Mouse (Mus musculus) gastrocnemius, adult 8-10 months (tissue): ENCODE results near the gene Anxa11. TPM values are rescaled to one million over a fixed set of nuclear protein-coding genes. Genes with fewer than 3 reads are reported as not detected.
A peak's percentile ranks its signal among the peaks of the same experiment; 100 is the strongest.
"Not testable (repeated sequence)": the region's sequence is repeated elsewhere in the genome, so short reads cannot be mapped to it uniquely, and the experiment has no call there.

ENCODE experiments used
- DNase-seq, 2 experiments: peaks; one replicate each; pipeline ENCODE4 v3.0.0; 2022; ENCODE audit warnings: low spot score in 2 of 2
- total RNA-seq, 4 experiments: library from RNA; stranded (reverse); gene quantifications; 2 replicates each; pipeline ENCODE4 v1.2.4; 2022

Gene Anxa11
- total RNA-seq, 4 experiments from 2014 or later = 92.4 to 119 (median 105) TPM

DNA sequence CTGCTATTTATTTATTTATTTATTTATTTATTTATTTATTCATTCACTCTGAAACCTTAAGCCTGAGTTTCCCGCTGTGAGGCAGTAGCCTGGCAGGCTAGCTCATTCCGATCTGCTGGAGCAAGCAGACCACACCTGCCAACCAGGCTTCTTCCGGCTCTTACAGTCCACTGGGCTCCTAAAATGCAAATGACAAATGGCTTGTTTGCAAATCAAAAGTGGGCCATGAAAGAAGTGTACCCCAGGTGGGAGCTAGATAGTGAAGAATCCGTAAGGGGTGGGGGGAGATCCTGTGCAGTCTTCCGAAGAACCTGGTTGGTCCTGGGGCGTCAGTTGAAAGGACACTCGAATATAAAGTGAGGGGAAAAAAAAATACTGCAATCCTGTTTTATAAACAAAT is 995 bp upstream of the Anxa11 start:
- DNase-seq = no peak

DNA sequence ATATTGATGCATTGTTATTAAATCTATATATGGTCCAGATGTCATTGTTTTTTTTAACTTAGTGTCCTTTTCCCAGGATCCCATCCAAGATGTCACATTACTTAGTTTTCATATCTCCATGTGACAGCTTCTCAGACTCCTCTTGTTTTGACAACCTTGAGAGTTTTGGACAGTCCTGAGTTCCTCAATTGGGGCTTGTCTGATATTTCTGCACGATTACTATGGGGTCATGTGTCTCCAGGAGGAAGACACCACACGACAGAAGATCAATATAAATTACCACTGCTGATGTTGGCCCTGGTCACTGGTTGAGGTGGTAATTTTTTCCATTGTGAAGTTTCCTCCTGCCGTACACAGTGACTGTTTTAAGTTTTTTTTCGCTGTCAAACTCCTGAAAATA is 377 bp upstream of the Anxa11 start:
- no peak for DNase-seq

DNA sequence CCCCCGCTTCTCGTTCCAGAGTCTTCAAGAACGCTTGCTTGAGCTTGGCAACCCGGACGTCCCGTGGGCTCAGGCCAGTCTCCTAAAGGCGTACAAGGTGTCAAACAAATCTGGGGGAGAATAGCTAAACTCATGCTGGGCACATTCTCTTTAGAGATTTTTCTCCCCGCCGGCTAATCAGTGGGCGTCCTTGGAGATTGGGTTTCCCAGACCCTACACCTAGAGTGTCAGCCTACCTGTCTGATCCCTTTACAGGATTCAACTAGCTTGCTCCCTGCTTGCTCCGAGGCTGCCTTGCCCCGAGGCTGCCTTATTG is 690 bp downstream of the Anxa11 start:
- DNase-seq = no peak

DNA sequence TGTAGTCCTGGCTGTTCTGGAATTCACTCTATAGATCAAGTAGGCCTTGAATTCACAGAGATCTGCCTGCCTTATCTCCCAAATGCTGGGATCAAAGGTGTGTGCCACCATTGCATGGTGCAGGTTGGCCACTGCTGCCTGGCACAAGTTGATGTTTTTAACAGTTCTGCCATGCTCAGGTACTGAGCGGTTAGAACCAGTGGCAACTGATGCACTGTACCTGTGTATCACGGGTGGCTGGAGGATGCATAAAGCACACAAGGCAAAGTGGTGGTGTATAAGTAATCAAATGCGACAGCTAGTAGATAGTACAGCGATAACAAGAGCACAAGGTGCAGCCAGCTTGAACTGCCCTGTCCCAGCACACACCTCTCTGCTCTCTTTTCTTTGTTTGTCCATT is 2.4 kb downstream of the Anxa11 start:
- no peak for DNase-seq

DNA sequence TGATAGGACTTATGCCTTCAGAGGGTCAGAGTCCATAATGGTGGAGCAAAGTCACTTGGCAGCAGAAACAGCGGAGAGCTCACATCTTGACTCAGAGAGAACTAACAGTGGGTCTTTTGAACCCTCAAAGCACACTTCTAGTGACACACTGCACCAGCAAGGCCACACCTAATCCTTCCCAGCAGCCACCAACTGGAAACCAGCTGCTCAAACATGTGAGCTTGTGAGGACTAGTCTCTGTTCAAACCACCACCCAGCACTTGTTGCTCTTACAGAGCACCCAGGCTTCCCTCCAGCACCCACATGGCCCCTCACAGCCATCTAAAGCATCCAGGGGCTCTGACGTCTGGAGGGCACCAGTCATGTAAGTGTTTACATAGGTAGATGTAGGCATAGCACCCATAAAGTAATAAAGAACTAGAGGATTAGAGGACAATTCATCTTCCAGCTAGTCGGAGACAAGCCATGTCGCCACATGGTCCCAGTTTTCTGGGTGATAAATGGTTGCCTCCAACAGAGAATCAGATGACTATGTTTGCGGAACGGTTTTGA is 4.0 kb downstream of the Anxa11 start:
- DNase-seq = no peak

DNA sequence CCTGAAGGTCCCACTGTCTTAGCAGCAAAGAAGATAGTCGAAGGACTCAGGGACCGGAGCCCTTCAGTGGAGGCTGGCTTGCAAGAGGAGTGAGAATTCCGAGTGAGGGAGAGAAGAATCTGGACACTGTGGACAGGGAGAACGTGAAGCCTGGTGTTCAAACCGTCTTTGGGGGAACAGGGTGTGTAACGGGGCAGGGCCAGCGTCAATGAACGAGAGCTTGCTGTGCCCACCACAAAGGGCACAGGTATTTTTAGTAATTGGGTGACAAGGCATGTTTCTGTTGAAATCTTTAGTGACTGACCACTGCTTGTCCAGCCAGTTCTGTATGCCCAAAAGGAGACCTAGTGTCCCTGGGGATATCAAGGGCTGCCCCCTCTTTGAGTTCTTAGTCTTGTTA is 4.6 kb downstream of the Anxa11 start:
- no peak for DNase-seq

DNA sequence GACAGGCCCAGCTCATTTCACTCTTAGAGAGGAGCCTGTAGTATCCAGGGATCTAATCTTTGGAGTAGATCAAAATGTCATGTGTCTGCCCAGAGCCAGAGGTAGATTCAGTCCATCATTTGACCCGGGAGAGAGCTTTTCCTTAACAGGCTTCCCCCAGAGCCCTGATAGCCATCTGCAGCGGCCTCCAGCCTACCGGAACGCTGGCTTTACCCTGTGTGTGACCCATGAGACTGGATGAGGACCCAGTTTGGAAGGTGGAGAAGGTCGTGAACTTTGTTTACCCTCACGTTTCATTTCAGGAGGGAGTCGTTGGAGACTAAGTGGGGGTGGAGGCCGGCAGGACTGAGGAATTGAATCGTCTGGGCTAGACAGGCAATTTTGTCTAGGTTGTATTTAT is 5.7 kb downstream of the Anxa11 start:
- DNase-seq = no peak

DNA sequence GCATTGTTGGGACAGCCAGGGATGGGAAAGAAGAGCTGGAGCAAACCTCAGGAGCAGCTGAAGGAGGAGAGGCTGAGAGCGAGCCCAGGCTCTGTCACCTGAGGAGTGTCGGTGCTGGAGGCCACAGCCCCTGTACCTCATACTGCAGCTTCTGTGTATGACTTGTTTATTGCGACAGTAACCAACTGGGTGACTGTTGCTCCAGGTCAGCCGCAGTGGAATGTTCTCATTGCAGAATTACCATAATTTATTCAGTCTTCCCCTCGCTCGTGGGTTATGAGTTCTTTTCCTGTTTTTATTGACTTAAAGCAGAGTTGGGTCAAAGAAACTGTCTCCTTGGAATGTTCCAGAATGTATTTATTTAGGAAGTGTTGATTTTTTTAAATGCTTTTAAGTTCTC is 6.3 kb downstream of the Anxa11 start:
- no peak for DNase-seq

DNA sequence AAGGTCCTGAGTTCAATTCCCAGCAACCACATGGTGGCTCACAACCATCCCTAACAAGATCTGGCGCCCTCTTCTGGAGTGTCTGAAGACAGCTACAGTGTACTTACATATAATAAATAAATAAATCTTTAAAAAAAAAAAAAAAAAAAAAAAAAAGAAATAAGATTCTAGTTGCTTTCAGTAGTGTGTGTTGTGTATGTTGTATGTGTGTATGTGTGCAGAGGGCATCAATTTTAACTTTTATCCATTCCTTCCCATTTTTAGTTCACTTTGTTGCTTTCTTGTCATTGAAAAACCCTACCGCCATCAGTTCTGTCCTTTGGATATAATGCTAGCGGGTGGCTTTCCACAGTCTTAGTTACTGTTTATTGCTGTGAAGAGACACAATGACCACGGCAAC is 6.8 kb downstream of the Anxa11 start:
- DNase-seq = not testable (repeated sequence)

DNA sequence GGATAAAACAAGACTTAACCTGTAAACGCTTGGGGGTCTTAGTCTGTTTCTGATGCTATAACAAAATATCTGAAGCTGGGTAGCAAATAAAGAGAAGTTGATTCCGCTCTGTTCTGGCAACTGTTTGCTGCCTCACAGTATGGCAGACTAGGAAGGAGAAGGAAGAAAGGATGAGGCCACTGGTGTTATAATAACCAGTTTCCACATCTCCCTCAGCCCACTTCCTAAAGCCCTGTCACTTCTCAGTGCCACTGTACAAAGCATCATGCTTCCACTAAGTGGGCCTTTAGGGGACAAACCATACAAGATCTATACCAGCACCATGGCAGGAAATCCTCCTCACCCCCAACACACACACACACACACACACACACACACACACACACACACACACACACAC is 8.5 kb downstream of the Anxa11 start:
- no peak for DNase-seq

DNA sequence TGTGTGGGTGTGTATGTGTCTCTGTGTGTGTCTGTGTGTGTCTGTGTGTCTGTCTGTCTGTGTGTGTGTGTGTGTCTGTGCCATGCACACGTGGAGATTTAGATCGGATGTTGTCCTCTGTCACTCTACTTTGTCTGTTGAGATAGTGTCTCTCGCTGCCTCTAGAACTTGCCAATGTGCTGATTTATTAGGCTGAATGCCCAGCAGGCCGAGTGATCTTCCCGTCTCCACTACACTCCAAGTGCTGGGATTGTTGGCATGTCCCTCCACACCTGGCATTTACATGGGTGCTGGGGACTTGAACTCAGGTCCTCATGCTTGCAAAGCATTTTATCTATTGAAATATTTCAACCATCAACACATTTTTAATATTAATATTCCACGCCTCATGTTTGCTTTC is 9.2 kb downstream of the Anxa11 start:
- DNase-seq = no peak

DNA sequence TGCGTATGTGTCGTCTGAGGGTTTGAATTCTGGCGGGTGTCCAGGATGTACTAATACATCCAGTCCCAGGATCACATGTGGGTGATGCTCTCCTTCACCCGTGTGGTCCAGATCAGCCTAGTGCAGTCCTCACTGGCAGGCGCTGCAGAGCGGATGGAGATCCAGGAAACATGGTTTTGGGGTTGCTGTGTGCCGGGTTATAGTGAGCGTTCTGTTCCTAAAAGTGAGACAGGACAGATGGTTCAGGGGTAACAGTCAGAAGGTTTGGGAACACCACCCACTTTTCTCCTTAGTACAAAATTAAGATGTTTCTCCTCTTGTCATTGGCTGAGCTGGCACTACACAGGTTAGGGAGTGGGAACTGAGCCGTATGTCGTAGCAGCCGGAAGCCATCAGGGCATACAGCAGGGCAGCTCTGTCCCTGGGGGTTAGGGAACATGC is 10.2 kb downstream of the Anxa11 start:
- DNase-seq = no peak

DNA sequence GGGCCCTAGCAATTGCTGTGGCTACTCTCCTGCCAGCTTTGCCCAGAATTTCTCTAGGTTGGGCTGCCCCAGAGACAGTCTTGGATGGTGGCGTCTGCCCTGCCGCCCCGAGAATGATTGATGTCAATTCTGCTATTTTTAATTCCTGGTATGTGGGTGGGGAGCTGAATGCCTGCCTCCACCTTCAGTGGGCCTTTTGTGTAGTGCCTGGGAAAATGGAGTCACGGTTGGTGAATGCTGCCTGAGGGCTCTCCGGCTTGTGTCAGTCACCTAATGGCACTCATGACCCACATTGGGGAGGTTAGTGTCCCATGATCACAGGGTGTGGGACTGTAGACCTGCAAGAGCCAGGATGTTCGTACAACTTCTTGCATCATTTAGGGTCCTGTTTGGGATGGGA is 11.3 kb downstream of the Anxa11 start:
- no peak for DNase-seq

DNA sequence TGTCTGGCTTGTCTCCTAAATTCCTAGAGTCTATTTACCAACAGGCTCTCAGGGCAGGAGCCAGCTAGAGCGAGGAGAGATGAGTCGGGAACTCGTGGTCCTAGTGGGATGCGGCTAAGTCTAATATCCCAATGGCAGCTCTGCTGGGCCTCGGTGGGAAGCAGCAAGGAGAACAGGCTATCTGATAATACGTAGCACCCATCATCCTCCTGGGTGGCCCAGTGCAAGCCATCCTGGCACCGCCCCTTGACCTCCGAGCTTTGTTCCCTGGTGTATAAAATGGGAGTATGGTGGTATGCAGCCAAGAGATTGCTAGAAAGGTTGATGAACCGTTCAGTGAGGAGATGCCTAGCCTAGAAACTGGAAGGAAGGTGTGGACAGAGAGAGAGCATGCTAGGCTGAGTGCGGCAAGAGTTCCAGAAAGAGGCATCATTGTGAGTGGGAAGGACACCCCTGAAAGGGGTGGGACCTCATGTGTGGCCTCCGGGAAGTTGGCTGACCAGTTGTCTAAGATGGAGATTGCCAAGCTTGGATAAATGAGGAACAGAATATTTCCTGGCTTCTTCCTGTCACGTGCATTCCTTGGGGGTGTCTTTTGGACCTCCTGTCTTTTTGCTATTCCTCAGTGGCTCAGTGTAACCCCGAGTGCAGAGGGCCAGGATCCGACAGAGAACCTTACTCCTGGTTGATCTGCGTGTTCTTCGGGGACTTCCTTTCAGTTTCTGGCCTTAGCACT is 11.9 kb downstream of the Anxa11 start:
- DNase-seq = no peak

DNA sequence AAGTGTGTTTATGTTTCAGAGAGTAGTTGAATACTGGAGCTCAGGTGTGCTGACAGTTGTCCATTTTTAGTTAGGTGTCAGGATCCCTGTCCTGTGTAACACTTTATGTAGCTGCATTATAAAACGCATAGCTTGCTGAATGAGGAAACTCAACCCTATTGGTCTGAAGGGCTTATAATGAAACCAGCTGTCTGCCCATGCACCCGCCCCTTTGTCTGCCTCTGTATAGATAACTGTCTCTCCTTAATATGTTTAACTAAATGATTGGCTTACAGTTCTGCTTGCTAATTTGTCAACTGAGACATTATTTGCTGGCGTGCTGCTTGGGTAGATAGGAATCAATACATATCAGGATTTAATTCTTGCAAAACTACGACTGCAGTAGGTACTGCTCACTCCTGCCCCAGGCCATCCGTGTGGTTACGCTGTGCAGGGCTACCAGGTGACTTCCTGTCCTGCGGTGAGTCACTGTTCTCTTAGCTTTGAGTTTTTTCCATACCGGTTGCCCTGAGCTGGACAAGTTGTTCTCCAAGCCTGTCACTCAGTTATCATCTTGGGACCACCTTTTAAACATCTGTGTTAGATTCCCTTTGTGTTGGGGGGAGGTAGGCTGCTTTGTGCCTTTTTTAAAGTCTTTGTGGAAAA is 13.4 kb downstream of the Anxa11 start:
- DNase-seq = no peak

DNA sequence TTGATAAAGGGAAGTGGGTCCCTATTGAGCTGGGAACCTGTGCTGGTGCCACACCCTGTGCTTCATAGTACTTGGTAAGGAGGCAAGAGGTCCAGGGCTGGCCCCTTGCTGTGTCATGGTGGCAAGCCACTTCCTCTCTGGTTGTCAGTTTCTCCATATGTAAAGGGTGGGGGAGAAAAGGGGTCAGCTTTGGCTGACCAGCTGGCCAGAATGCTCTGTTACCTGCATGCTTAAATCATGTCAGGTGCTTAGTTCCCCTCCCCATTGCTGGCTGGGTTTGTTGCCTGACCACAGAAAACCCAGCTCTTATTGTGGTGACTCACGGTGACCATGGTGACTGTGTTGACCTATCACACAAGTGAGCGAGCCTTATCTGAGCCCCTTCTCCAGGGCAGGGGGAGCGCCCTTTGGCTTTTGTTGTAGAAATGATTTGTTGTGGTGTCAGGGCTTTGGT is 15.2 kb downstream of the Anxa11 start:
- no peak for DNase-seq

DNA sequence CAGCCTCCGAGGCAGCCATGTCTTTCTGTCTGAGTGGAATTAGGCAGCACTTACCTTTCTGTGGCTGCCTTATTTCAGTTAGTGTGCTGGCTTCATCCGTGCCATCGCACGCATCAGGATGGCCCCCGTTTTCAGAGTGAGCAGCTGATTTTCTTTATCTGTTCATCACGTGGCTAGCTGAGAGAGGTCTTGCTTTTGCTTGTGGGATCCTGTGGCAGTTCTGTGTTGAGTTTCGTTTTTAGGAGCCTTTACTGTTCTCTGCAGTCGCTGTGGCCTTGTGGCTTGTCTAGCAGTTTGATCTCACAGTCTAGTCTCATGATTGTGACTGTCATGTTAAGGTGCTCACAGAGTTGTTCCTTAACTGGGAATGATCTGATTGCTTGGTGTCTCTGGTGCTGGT is 16.0 kb downstream of the Anxa11 start:
- no peak for DNase-seq

DNA sequence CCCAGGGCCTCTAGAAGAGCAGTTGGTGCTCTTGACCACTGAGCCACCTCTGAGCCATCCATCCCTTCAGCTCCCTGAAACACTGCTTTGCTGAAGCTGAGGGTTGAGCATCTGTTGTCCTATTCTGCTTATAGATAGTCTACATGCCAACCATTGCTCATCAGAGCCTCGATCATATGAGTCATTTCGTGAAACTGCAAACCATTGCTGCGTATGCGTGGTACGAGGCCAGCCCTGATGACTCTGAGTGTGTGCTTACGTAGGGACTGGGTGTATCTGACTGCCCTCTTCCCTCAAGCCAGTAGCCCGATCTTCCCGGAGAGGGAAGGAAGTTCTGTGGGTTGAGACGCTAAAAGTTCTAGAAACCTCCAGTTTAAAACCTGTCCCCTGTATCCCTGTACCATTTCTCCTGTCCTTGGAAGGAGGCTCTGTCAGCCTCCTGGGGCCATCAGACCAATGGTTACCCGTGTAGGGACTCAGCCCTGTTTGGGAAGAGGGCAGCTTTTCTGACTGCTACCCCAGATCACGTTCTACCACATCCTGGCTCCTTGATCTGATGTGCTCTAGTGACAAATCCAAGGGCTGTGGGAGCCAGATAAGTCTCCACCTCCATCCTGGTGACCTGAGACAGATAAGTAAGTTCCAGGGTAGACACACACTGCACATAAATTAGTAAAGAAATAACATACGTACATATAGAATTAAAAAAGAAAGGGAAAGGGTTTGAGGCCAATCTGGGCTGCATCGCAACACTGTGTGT is 20.0 kb downstream of the Anxa11 start:
- no peak for DNase-seq

DNA sequence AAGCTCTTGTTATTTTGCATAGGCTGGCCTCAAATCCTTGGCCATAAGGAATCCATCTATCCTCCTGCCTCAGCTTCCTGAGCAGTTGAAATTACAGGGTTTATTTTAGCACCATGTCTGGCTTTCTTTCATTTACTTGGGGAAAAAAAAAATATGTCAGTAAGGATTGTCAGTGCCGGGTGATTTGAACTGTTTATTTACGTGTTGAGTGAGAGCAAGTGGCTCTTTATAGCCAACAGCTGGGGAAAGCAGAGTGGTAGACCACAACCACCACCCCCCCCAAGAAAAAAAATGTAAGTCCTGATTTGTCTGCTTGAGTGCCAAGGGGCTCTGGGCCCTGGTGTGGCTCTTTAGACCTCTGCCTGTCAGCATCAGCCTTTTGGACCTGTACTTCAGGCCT is 21.8 kb downstream of the Anxa11 start:
- DNase-seq = no peak

DNA sequence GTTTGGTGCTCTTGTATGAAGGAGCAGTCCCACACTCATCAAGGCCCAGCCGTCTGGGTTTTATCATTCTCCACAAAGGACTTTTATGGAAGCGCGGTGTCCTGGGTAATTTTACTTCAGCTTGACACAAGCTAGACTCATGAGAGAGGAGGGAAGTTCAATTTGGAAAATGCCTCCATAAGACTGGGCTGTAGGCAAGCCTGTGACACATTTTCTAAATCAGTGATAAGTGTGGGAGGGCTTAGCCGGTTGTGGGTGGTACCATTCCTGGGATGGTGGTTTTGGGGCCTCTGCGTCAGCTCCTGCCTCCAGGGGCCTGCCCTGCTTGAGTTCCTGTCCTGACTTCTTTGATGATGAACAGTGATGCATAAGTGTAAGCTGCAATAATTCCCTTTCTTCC is 23.3 kb downstream of the Anxa11 start:
- DNase-seq = no peak

DNA sequence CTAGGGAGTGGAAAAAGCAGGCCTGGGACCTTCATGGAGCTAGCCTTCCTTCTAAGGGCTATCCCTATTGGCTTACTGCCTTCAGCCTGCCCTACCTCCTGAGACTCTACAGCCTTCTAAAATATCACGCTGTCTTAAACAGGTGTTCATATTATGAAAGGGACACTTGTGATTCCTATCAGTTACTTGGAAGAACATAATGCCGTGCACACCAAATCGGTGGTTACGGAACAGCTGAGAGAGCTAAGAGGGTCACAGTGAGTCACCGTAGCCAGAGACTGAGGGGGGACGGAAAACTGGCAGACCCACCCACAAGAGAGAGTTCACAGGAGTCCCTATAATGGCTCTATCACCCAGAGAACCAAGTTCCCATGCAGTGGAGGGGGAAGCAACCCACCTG is 24.4 kb downstream of the Anxa11 start:
- peak in 1 of 2 experiments; percentile 42 for DNase-seq

DNA sequence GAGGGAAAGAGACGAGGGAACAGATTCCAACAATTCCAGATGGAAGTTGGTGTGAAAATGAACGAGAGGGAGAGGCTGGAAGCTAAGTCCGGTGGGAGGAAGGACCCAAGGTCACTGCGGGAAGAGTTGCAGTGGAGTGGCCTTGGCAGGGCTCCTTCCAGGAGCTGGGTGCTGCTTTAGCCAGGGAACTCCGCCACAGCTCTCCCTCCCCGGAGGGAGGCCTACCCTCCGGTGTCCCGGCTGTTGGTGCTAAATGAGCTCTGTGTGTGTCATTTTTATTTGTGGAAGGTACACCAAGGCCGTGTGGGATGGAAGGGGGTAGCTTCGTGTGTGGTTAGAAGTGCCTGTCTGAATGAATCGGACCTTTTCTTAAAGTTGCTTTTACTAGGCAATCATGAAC is 24.9 kb downstream of the Anxa11 start:
- DNase-seq = peak in 1 of 2 experiments; percentile 68
